Mouse (Mus musculus) layer of hippocampus, adult 11-12 months (tissue): ENCODE measurements around the gene Glra3.

Source experiments
- DNase-seq: peaks from one replicate; pipeline ENCODE4 v3.0.0; 2022; ENCODE audit warnings: low spot score

The Glra3 gene

GRCm38 (mm10) chr8:55939870-55940525, at the start of gene Glra3:
TSS of gene Glra3 (plus strand) at chr8:55940460.
- DNase-seq, result peak; percentile 6

GRCm38 (mm10) chr8:55906848-55907247, 33.4 kb upstream of the Glra3 start, which contains the start of gene Adam29:
TSS of gene Adam29 (minus strand) at chr8:55906948.
- no peak for DNase-seq

GRCm38 (mm10) chr8:55940526-55940880, 243 bp downstream of the Glra3 start:
- DNase-seq, result no peak

GRCm38 (mm10) chr8:55964759-55965320, 24.6 kb downstream of the Glra3 start:
- DNase-seq, result no peak

- peak; percentile 52 for DNase-seq
These were observed 57.6 kb downstream of the Glra3 start for GRCm38 (mm10) chr8:55997859-55998258.

- no peak for DNase-seq
These were observed 114.1 kb downstream of the Glra3 start for GRCm38 (mm10) chr8:56054324-56054723.

DNA sequence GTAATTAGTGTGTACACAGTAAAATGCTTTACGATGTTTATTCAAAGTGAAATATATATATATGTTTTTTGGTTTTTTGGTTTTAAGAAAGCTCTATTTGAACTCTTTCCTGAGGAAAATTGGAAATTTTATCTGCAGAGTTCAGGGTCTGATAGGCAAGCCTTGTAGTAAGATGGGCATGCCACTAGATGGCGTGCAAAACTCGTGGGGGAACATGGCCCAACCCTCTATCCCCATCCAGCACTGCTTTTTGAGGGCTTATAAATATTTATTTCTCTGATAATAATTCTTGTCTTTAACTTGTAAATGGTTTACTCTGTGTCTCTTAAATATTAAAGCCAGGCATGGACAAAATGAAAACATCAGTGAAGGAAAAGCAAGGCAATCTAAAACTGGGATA, 122.8 kb downstream of the Glra3 start:
- peak; percentile 22 for DNase-seq

- DNase-seq, result no peak
These were observed 130.4 kb downstream of the Glra3 start for GRCm38 (mm10) chr8:56070486-56071254.

DNA sequence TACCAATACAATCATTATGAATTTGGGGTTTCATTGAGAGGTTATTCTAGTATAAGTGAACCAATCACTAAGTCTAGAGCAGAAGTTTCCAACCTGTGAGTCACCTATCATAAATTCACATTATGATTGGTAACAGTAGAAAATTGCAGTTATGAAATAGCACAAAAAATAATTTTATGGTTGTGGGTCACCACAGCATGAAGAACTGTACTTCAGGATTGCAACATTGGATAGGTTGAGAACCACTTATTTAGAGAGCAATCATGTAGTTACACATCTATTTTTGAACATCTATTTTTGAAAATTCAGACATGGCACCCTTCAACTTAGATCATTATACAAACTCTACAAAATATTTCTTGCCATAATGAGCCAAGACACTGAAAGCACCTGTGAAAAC, 143.4 kb downstream of the Glra3 start:
- no peak for DNase-seq

- DNase-seq, result no peak
These were observed 154.1 kb downstream of the Glra3 start for GRCm38 (mm10) chr8:56094385-56094784.

GRCm38 (mm10) chr8:56110296-56110695, 170.0 kb downstream of the Glra3 start:
- DNase-seq, result no peak

- DNase-seq, result no peak
These were observed 189.1 kb downstream of the Glra3 start for GRCm38 (mm10) chr8:56129357-56129756.

- DNase-seq, result no peak
These were observed 210.4 kb downstream of the Glra3 start for GRCm38 (mm10) chr8:56150697-56151096.

- DNase-seq, result no peak
These were observed 211.3 kb downstream of the Glra3 start for GRCm38 (mm10) chr8:56151574-56151973.

DNA sequence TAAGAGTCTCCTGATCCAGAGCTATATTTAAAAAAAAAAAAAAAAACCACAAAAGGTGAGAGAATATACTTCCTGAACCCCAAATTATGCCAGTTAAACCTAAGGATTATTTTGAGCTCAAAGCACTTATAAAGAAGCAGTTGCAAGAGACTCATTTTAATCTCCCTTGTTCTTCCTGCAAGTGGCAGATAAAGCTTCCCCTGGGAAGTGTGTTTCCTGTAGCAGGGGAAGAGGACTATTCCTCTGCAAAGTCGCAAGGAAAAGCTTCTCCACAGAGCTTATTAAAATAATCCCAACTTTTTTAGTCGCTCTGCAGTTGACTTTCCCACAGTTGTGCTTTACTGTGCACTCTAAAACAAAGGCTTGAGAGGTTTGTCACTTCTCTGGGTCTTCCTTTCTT, 218.7 kb downstream of the Glra3 start:
- no peak for DNase-seq
